Mouse (Mus musculus): ENCODE data around the gene Tgfbi.

DNA sequence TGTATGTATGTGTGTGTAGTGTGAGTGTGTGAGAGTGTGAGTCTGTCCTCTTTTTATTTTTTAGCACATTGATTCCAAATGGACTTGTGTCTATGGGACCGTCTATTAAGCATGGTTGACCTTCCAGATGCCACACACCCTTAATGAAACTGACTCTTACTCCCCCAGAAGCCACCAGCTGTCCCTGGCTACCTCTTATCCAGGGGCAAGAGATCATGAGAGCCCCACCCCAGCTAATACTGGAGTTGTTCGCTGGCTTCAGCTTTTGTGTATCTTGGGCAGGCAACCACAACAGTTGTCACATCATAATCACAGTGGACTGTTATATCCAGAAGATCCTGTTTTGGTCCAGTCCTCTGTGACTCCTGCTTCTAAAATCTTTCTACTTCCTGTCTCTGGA is 40.7 kb downstream of the Tgfbi start:
- no peak for TF ChIP-seq GATA2 (IDR thresholded peaks at IDR 0.05; ENCODE audit: borderline replicate concordance, low read depth, low read length)
- no peak for TF ChIP-seq CTCF (IDR thresholded peaks at IDR 0.05; ENCODE audit: low read depth, low read length)
- TF ChIP-seq TAL1 (conservative IDR thresholded peaks at IDR 0.05; ENCODE audit: low read depth, low read length) = no peak
- no peak for TF ChIP-seq GATA1 (IDR thresholded peaks at IDR 0.05; ENCODE audit: borderline replicate concordance, low read length)
- no peak for TF ChIP-seq POLR2AphosphoS5 (IDR thresholded peaks at IDR 0.05; ENCODE audit: insufficient replicate concordance, low read depth, low read length)
